Mouse (Mus musculus) small intestine, adult 2 months (tissue): ENCODE data around the gene Syne4.

Experiments used
- CTCF ChIP-seq: fragments of 200-500 bp; IDR thresholded peaks from 2 replicates; pipeline ENCODE4 v1.5.1; 2012; ENCODE audit warnings: low read depth, mild to moderate bottlenecking, control low read depth, inconsistent platforms, low read length, moderate library complexity, mixed read lengths; ENCODE audit not compliant: insufficient replicate concordance, insufficient read length; ENCODE audit errors: extremely low read depth
- POLR2A ChIP-seq: fragments of 200-500 bp; IDR thresholded peaks from 2 replicates; pipeline ENCODE4 v1.6.1; 2012; ENCODE audit warnings: low read depth, mild to moderate bottlenecking, control low read depth, inconsistent platforms, low read length, moderate library complexity

- peak; percentile 58; the same call in 1 of the 2 replicates for TF ChIP-seq POLR2A
- TF ChIP-seq CTCF, result peak; percentile 14; the same call in 1 of the 2 replicates
Measured at GRCm38 (mm10) chr7:30308076-30309005, 6.3 kb upstream of the Syne4 start, which contains the start of gene Alkbh6.
